Mouse (Mus musculus) T-cell, adult 66 days (primary cell): Measurements from ENCODE around the gene Tas2r115. TPM values are rescaled to one million over a fixed set of nuclear protein-coding genes. Genes with fewer than 3 reads are reported as not detected.

Experiments
- total RNA-seq, 2 experiments: library from RNA; stranded (reverse); gene quantifications; 3 replicates in 1 of 2; 4 replicates in 1 of 2; pipeline ENCODE4 v1.2.4; 2023

Gene Tas2r115
- not detected for total RNA-seq

GRCm38 (mm10) chr6:132737935-132738334, at the start of gene Tas2r115:
Gene Tas2r115, minus strand, starts transcription at chr6:132738035.

GRCm38 (mm10) chr6:132778062-132778461, 40.2 kb upstream of the Tas2r115 start, which contains the start of gene Tas2r136:
Gene Tas2r136, minus strand, starts transcription at chr6:132778162.

GRCm38 (mm10) chr6:132761831-132762230, 24.0 kb upstream of the Tas2r115 start, which contains the start of gene Tas2r102:
Gene Tas2r102, plus strand, starts transcription at chr6:132762131.

DNA sequence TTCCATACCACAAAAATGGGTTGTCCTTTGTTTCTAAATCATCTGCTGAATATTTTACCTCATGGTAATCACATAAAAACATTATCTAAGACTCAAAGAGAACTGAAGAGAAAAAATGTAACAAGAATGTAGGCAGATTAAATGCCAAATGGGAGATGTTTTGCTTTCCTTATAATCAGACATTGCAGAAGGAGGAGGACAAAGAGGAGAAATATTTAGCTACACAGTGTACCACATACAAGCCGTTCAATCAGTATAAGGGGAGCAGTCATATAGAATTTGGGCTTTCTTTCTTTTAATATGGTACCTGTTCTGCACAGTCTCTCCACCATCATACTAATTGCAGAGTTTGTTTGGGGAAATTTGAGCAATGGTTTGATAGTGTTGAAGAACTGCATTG, 16.6 kb upstream of the Tas2r115 start, which contains the start of gene Tas2r124:
Tas2r124 (plus strand) TSS at position 301 of the 400 bp plus-strand sequence.

DNA sequence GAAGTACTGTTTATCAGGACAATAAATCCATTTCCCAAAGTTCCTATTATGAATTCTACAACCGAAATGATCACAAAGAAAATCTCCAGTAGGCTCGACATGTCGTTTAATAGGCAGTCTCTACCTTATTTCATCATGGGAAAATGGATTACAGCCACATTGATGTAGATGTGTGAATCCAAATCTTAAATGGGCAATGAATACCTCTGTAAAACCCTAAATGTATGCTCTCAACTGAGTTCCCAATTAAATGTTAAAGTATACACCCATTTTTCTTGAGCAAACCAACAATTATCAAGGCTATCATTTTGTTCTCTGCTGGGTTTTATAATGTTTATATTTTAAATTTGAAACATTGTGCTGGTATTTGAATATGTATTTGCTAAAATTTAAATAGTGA, 26.0 kb downstream of the Tas2r115 start, which contains the start of gene Tas2r122:
Tas2r122 (minus strand) TSS at position 101 of the 400 bp plus-strand sequence.

DNA sequence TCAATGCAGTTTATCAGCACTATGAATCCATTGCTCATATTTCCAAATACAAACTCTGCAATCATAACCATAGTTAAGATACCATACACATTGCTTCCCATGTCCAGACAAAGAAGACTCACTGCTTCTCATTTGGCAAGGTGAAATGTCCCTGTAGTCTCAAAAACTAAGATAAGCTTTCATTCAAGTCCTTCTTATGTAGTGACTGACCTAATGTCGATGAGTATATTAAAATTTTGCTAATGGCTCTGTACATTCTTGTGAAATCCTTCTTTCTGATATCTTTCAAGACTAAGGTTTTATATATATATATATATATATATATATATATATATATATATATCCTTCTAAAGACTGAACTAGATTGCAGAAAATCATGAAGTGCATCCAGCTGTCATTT, 36.9 kb downstream of the Tas2r115 start, which contains the start of gene Tas2r121:
Tas2r121 (minus strand) TSS at position 101 of the 400 bp plus-strand sequence.

Other genes with a start within 250 kb of the Tas2r115 start
- not detected for gene Prh1, start 168.2 kb downstream of the Tas2r115 start, total RNA-seq
- gene Prp2, start 142.1 kb downstream of the Tas2r115 start, total RNA-seq: not detected
- not detected for gene A630073D07Rik, start 86.5 kb downstream of the Tas2r115 start, total RNA-seq
- gene Tas2r120, start 81.1 kb downstream of the Tas2r115 start, total RNA-seq: not detected
- gene Tas2r121, start 37.0 kb downstream of the Tas2r115 start, total RNA-seq: not detected
- not detected for gene Tas2r122, start 26.1 kb downstream of the Tas2r115 start, total RNA-seq
- gene Tas2r124, start 16.7 kb upstream of the Tas2r115 start, total RNA-seq: not detected
- not detected for gene Tas2r102, start 24.1 kb upstream of the Tas2r115 start, total RNA-seq
- gene Tas2r136, start 40.1 kb upstream of the Tas2r115 start, total RNA-seq: not detected
- not detected for gene Tas2r117, start 64.8 kb upstream of the Tas2r115 start, total RNA-seq
- not detected for gene Tas2r123, start 109.1 kb upstream of the Tas2r115 start, total RNA-seq
- not detected for gene Tas2r116, start 117.4 kb upstream of the Tas2r115 start, total RNA-seq
- gene Tas2r110, start 130.0 kb upstream of the Tas2r115 start, total RNA-seq: not detected
- gene Tas2r113, start 155.0 kb upstream of the Tas2r115 start, total RNA-seq: not detected
- gene Tas2r125, start 171.6 kb upstream of the Tas2r115 start, total RNA-seq: not detected
- not detected for gene Tas2r129, start 213.1 kb upstream of the Tas2r115 start, total RNA-seq
- not detected for gene Tas2r131, start 219.9 kb upstream of the Tas2r115 start, total RNA-seq
- not detected for gene Tas2r109, start 242.9 kb upstream of the Tas2r115 start, total RNA-seq